Mouse (Mus musculus) myocyte (in vitro differentiated cells): Measurements from ENCODE around the gene Kcnq1. TPM values are rescaled to one million over a fixed set of nuclear protein-coding genes. Genes with fewer than 3 reads are reported as not detected.

ENCODE experiments used
- H3K27me3 ChIP-seq: one replicate; pipeline ENCODE4 v1.6.1; 2011; ENCODE audit not compliant: control insufficient read depth, insufficient read depth, insufficient read length
- H3K36me3 ChIP-seq: one replicate; pipeline ENCODE4 v1.6.1; 2011; ENCODE audit not compliant: control insufficient read depth, insufficient read depth
- H3K4me2 ChIP-seq: one replicate; pipeline ENCODE4 v1.6.1; 2011; ENCODE audit warnings: low read depth, control low read depth
- H3K4me3 ChIP-seq: one replicate; pipeline ENCODE4 v1.5.1; 2011; ENCODE audit warnings: mild to moderate bottlenecking, control low read depth, moderate library complexity
- H3K79me2 ChIP-seq: one replicate; pipeline ENCODE4 v1.6.1; 2011; ENCODE audit not compliant: control insufficient read depth, insufficient read depth
- H3ac ChIP-seq: one replicate; pipeline ENCODE4 v1.6.1; 2011; ENCODE audit not compliant: control insufficient read depth, insufficient read length
- CEBPB ChIP-seq: IDR thresholded peaks from 2 replicates; pipeline ENCODE4 v1.6.1; 2011; ENCODE audit warnings: mild to moderate bottlenecking, moderate library complexity; ENCODE audit not compliant: poor library complexity, insufficient read depth, severe bottlenecking
- E2F4 ChIP-seq: IDR thresholded peaks from one replicate; pipeline ENCODE4 v1.6.1; 2011; ENCODE audit warnings: mild to moderate bottlenecking, control low read depth, moderate library complexity; ENCODE audit not compliant: insufficient read depth
- MAX ChIP-seq: IDR thresholded peaks from one replicate; pipeline ENCODE4 v1.6.1; 2011; ENCODE audit warnings: low read depth, mild to moderate bottlenecking, control low read depth
- MYOD1 ChIP-seq, 3 experiments: IDR thresholded peaks; one replicate each; pipeline ENCODE4 v1.6.1; 2011; ENCODE audit warnings: control low read depth in 2 of 3, low read depth in 2 of 3, mild to moderate bottlenecking in 2 of 3, moderate library complexity in 1 of 3; ENCODE audit not compliant: insufficient read length in 2 of 3, control insufficient read depth in 1 of 3
- MYOG ChIP-seq, 3 experiments: IDR thresholded peaks; one replicate each; pipeline ENCODE4 v1.6.1; 2011; ENCODE audit warnings: control low read depth in 2 of 3, low read depth in 2 of 3, mild to moderate bottlenecking in 2 of 3; ENCODE audit not compliant: insufficient read length in 2 of 3, control insufficient read depth in 1 of 3, insufficient read depth in 1 of 3
- POLR2A ChIP-seq: IDR thresholded peaks from one replicate; pipeline ENCODE4 v1.6.1; 2011; ENCODE audit warnings: low read depth, mild to moderate bottlenecking, control low read depth, moderate library complexity; ENCODE audit not compliant: insufficient read length
- POLR2AphosphoS2 ChIP-seq: IDR thresholded peaks from one replicate; pipeline ENCODE4 v1.6.1; 2011; ENCODE audit warnings: low read depth, control low read depth; ENCODE audit not compliant: insufficient read length
- REST ChIP-seq: IDR thresholded peaks from one replicate; pipeline ENCODE4 v1.6.1; 2011; ENCODE audit warnings: mild to moderate bottlenecking, control low read depth, moderate library complexity; ENCODE audit not compliant: insufficient read depth, insufficient read length
- SRF ChIP-seq: IDR thresholded peaks from one replicate; pipeline ENCODE4 v1.6.1; 2011; ENCODE audit warnings: low read depth; ENCODE audit not compliant: control insufficient read depth, insufficient read length
- TCF12 ChIP-seq: IDR thresholded peaks from one replicate; pipeline ENCODE4 v1.6.1; 2011; ENCODE audit warnings: mild to moderate bottlenecking, control low read depth; ENCODE audit not compliant: poor library complexity, insufficient read depth, severe bottlenecking
- TCF3 ChIP-seq: IDR thresholded peaks from one replicate; pipeline ENCODE4 v1.6.1; 2011; ENCODE audit warnings: low read depth, control low read depth; ENCODE audit not compliant: insufficient read length
- USF1 ChIP-seq: IDR thresholded peaks from one replicate; pipeline ENCODE4 v1.6.1; 2011; ENCODE audit warnings: low read depth, mild to moderate bottlenecking, control low read depth, moderate library complexity
- polyA plus RNA-seq: library from polyadenylated mRNA; unstranded; fragments of >200 nt; fragmentation: generic; extraction: Trizol; gene quantifications from one replicate; pipeline ENCODE4 v1.2.1, GENCODE M21; 2012; ENCODE audit warnings: missing spikeins

Kcnq1 gene
- polyA plus RNA-seq, 1 experiment = 0.12 TPM

DNA sequence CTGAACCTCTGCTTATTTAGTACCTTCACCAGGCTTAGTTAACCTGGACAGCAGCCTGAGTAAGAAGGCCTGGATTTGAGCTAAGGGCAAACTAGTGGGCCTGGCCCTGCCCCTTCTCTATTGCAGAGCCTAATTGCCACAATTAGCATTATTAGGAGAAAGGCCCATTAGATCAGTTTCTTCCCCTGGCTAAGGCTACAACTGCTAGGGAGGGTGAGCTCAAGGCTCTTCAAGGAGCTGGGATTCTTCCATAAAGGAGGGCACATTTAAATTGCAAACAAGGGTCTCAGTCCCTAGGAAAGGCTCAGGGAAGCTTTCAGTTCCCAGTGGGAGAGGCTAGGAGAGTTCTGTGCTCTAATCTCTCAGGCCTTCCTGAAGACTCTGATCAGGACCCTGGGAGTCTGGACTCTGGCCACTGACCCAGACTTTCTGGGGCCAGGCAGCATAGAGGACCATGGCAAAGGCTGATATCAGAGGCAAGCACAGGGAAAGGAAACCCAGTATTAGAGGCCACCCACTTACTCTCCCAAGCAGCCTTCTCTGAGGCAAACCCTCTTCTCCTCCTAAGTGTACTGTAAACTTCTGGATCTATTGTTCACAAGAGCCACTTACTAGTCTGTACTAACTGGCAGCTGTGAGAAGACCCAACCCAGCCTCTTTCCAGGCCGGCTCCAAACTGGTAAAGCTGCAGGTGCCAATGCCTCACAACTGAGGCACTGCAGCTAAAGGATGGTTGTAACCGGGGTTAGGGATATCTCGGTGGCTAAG lies 183.1 kb downstream of the Kcnq1 start:
- Histone ChIP-seq H3K36me3 (no peaks in the 10 kb centered on the region), H3K4me3 (no peak overlapping the region), H3K27me3 (no peaks in the 10 kb centered on the region), H3ac (no peak overlapping the region), H3K79me2 (peaks cover 97% of the 10 kb centered on the region), H3K4me2 (no peak overlapping the region)
- TF ChIP-seq MAX (no peak), POLR2A (no peak), USF1 (no peak), MYOD1 (IDR thresholded peaks at IDR 0.05; ENCODE audit: control insufficient read depth in 1 of 3, insufficient read length in 2 of 3, low read depth in 2 of 3) (no peak), REST (no peak), TCF3 (no peak)

DNA sequence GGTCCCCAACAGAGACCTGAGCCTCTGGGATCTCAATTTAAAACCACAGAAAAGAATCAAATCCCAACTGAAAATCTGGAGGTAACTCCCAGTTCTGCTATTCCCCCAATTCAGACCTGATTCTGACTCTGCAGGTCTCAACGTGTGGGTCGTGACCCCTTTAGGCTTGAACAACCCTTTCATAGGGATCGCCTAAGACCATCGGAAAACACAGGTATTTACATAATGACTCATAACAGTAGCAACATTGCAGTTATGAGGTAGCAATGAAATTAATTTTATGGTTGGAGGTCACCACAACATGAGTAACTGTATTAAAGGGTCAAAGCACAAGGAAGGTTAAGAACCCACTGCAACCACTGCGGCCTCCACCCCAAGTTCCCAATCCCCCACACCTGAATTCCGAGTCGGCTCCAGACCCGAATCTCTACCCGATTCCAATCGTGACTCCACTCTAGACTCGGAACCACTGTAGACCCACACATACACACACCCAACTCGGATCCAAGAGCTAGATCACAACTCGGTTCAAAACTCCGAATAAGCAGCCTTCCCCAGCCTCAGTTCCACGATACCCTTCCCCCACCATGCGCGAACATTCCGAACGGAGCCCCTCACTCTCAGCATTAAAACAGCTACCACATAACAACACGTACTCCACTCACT lies 188.7 kb downstream of the Kcnq1 start:
- H3K4me3 ChIP-seq = peak overlapping the region; percentile 84
- TF ChIP-seq CEBPB (no peak), USF1 (no peak), TCF12 (no peak), MYOG (IDR thresholded peaks at IDR 0.05; ENCODE audit: control insufficient read depth in 1 of 3, insufficient read depth in 1 of 3, insufficient read length in 2 of 3, low read depth in 2 of 3) (no peak), POLR2AphosphoS2 (no peak), E2F4 (no peak), REST (no peak), TCF3 (no peak), MAX (no peak), SRF (no peak), MYOD1 (IDR thresholded peaks at IDR 0.05; ENCODE audit: control insufficient read depth in 1 of 3, insufficient read length in 2 of 3, low read depth in 2 of 3) (no peak)
- no peaks in the 10 kb centered on the region for H3K36me3 ChIP-seq
- H3K79me2 ChIP-seq = peaks cover 63% of the 10 kb centered on the region
- H3K4me2 ChIP-seq = peak overlapping the region; percentile 75
- H3ac ChIP-seq = peak overlapping the region; percentile 50
- no peaks in the 10 kb centered on the region for H3K27me3 ChIP-seq

DNA sequence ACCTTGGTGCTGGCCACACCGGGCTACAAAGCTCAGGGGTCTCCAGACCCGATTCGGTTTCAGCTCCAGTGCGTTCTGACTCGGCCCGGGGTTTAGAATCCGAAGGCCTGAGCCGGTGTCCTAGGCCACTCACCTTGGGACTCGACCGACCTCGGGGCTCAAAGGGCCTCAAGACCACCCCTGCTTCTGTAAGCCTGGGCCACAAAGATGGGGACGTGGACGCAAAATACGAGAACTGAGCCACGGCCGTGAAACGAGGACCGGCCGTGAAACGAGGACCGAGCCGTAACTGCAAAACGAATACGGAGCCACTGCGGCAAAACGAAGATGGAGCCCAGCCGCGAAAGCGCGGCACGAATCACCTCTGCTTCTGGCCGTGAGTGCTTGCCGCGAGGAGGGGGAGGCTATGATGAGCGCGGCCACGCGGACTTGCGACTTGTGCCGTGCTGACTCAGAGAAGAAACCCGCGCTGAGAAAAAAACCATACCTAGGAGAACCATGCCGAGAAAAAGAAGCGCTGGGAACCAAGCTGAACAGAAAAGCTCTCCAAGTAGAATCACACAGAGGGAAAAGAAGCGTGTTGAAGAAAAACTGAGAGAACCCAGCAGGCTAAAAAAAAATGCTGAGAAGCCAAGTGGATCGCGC lies 189.3 kb downstream of the Kcnq1 start:
- H3K4me3 ChIP-seq = peak overlapping the region; percentile 84
- no peak for TF ChIP-seq REST
- TF ChIP-seq POLR2AphosphoS2 = peak; percentile 29
- no peaks in the 10 kb centered on the region for H3K27me3 ChIP-seq
- H3K4me2 ChIP-seq = peak overlapping the region; percentile 75
- H3K36me3 ChIP-seq = no peaks in the 10 kb centered on the region
- peaks cover 56% of the 10 kb centered on the region for H3K79me2 ChIP-seq
- peak overlapping the region; percentile 50 for H3ac ChIP-seq

DNA sequence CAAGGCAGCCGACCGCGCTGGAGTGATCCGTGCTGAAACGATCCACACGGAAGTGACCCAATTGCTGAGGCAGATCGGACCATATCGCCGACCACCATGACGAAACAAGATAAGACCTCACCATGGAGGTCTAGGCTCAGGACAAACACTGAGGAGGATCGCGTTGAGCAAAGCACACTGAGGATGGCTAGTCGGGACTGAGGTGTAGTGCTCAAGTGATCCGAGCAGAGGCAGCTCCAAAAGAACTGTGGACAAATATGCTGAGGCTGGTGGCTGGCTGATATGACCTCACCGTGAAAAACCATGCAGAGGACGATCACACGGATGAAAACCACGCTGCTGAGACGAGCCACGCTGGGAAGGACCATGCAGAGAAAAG lies 189.8 kb downstream of the Kcnq1 start:
- H3K36me3 ChIP-seq = no peaks in the 10 kb centered on the region
- H3K27me3 ChIP-seq = no peaks in the 10 kb centered on the region
- TF ChIP-seq REST (no peak), TCF12 (no peak), POLR2AphosphoS2 (no peak), CEBPB (no peak), MYOD1 (IDR thresholded peaks at IDR 0.05; ENCODE audit: control insufficient read depth in 1 of 3, insufficient read length in 2 of 3, low read depth in 2 of 3) (no peak), POLR2A (no peak), MAX (no peak), TCF3 (no peak), E2F4 (no peak), MYOG (IDR thresholded peaks at IDR 0.05; ENCODE audit: control insufficient read depth in 1 of 3, insufficient read depth in 1 of 3, insufficient read length in 2 of 3, low read depth in 2 of 3) (no peak), USF1 (no peak)
- peak overlapping the region; percentile 84 for H3K4me3 ChIP-seq
- peaks cover 51% of the 10 kb centered on the region for H3K79me2 ChIP-seq
- peak overlapping the region; percentile 50 for H3ac ChIP-seq
- H3K4me2 ChIP-seq = no peak overlapping the region

DNA sequence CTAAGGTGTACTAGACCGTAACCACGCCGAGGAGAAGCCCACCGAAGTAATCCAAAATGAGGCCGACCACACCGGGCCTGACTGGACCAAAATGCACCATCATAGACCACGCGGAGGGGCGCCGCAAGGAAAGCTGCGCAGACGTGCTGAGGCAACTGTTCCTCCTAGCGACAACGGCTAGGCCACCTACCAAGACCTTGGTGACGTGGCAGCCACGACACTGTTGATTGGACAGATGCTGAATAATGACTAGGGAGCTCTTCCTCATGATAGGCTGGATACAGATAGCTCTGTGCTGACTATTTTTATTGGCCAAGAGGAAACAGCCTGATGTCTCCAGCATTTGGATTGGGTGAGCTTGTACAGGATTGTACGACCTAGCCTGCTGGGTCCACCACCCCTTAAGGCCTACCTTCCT lies 190.2 kb downstream of the Kcnq1 start:
- H3K36me3 ChIP-seq = no peaks in the 10 kb centered on the region
- no peak for TF ChIP-seq TCF12
- peak in 1 of 3 experiments; percentile 62 for TF ChIP-seq MYOD1 (IDR thresholded peaks at IDR 0.05; ENCODE audit: control insufficient read depth in 1 of 3, insufficient read length in 2 of 3, low read depth in 2 of 3)
- TF ChIP-seq POLR2AphosphoS2 = peak; percentile 97
- no peak for TF ChIP-seq SRF
- peak; percentile 99 for TF ChIP-seq POLR2A
- no peak for TF ChIP-seq E2F4
- peak in 2 of 3 experiments; percentile 61 to 62 for TF ChIP-seq MYOG (IDR thresholded peaks at IDR 0.05; ENCODE audit: control insufficient read depth in 1 of 3, insufficient read depth in 1 of 3, insufficient read length in 2 of 3, low read depth in 2 of 3)
- TF ChIP-seq REST = peak; percentile 22
- peak overlapping the region; percentile 50 for H3ac ChIP-seq
- peak overlapping the region; percentile 84 for H3K4me3 ChIP-seq
- H3K27me3 ChIP-seq = no peaks in the 10 kb centered on the region
- peak overlapping the region; percentile 56 for H3K4me2 ChIP-seq
- peaks cover 47% of the 10 kb centered on the region for H3K79me2 ChIP-seq
